Mouse (Mus musculus): ENCODE data around the gene Aff3. TPM values are rescaled to one million over a fixed set of nuclear protein-coding genes. Genes with fewer than 3 reads are reported as not detected.

The Aff3 gene
- total RNA-seq, 2 experiments from 2014 or later, result 14.2 to 34.5 TPM

GRCm38 (mm10) chr1:38553090-38553489 lies 111.7 kb downstream of the Aff3 start:
- ATAC-seq (replicated peaks; ENCODE audit: low FRiP score, low TSS enrichment, poor library complexity, severe bottlenecking), result no peak

- ATAC-seq (replicated peaks; ENCODE audit: low FRiP score, low TSS enrichment, poor library complexity, severe bottlenecking), result peak; percentile 79
Measured at GRCm38 (mm10) chr1:38550579-38550978, 114.2 kb downstream of the Aff3 start.

GRCm38 (mm10) chr1:38548671-38549661 lies 115.8 kb downstream of the Aff3 start:
- ATAC-seq (replicated peaks; ENCODE audit: low FRiP score, low TSS enrichment, poor library complexity, severe bottlenecking), result no peak

GRCm38 (mm10) chr1:38547685-38548084 lies 117.1 kb downstream of the Aff3 start:
- no peak for ATAC-seq (replicated peaks; ENCODE audit: low FRiP score, low TSS enrichment, poor library complexity, severe bottlenecking)

GRCm38 (mm10) chr1:38546696-38547095 lies 118.1 kb downstream of the Aff3 start:
- ATAC-seq (replicated peaks; ENCODE audit: low FRiP score, low TSS enrichment, poor library complexity, severe bottlenecking), result no peak

- no peak for ATAC-seq (replicated peaks; ENCODE audit: low FRiP score, low TSS enrichment, poor library complexity, severe bottlenecking)
Measured at GRCm38 (mm10) chr1:38545282-38545945, 119.3 kb downstream of the Aff3 start.

- no peak for ATAC-seq (replicated peaks; ENCODE audit: low FRiP score, low TSS enrichment, poor library complexity, severe bottlenecking)
Measured at GRCm38 (mm10) chr1:38544501-38544900, 120.3 kb downstream of the Aff3 start.

GRCm38 (mm10) chr1:38541536-38541935 lies 123.2 kb downstream of the Aff3 start:
- no peak for ATAC-seq (replicated peaks; ENCODE audit: low FRiP score, low TSS enrichment, poor library complexity, severe bottlenecking)

GRCm38 (mm10) chr1:38536929-38537540 lies 127.7 kb downstream of the Aff3 start:
- ATAC-seq (replicated peaks; ENCODE audit: low FRiP score, low TSS enrichment, poor library complexity, severe bottlenecking), result no peak

GRCm38 (mm10) chr1:38532581-38532980 lies 132.2 kb downstream of the Aff3 start:
- ATAC-seq (replicated peaks; ENCODE audit: low FRiP score, low TSS enrichment, poor library complexity, severe bottlenecking), result 0 out of 2 replicates have a peak, but pooled peaks have one; percentile 30

- ATAC-seq (replicated peaks; ENCODE audit: low FRiP score, low TSS enrichment, poor library complexity, severe bottlenecking), result 0 out of 2 replicates have a peak, but pooled peaks have one; percentile 34
Measured at GRCm38 (mm10) chr1:38528607-38529006, 136.1 kb downstream of the Aff3 start.

- no peak for ATAC-seq (replicated peaks; ENCODE audit: low FRiP score, low TSS enrichment, poor library complexity, severe bottlenecking)
Measured at GRCm38 (mm10) chr1:38526568-38526967, 138.2 kb downstream of the Aff3 start.

GRCm38 (mm10) chr1:38521651-38522050 lies 143.1 kb downstream of the Aff3 start:
- ATAC-seq (replicated peaks; ENCODE audit: low FRiP score, low TSS enrichment, poor library complexity, severe bottlenecking), result no peak

- no peak for ATAC-seq (replicated peaks; ENCODE audit: low FRiP score, low TSS enrichment, poor library complexity, severe bottlenecking)
Measured at GRCm38 (mm10) chr1:38516225-38516624, 148.5 kb downstream of the Aff3 start.

- ATAC-seq (replicated peaks; ENCODE audit: low FRiP score, low TSS enrichment, poor library complexity, severe bottlenecking), result no peak
Measured at GRCm38 (mm10) chr1:38514634-38515011, 150.1 kb downstream of the Aff3 start.

GRCm38 (mm10) chr1:38513970-38514633 lies 150.7 kb downstream of the Aff3 start:
- no peak for ATAC-seq (replicated peaks; ENCODE audit: low FRiP score, low TSS enrichment, poor library complexity, severe bottlenecking)

GRCm38 (mm10) chr1:38512258-38513081 lies 152.3 kb downstream of the Aff3 start:
- ATAC-seq (replicated peaks; ENCODE audit: low FRiP score, low TSS enrichment, poor library complexity, severe bottlenecking), result no peak

- no peak for ATAC-seq (replicated peaks; ENCODE audit: low FRiP score, low TSS enrichment, poor library complexity, severe bottlenecking)
Measured at GRCm38 (mm10) chr1:38511076-38511475, 153.7 kb downstream of the Aff3 start.

GRCm38 (mm10) chr1:38509301-38509700 lies 155.5 kb downstream of the Aff3 start:
- ATAC-seq (replicated peaks; ENCODE audit: low FRiP score, low TSS enrichment, poor library complexity, severe bottlenecking), result no peak

Measured in megakaryocyte-erythroid progenitor cell, adult 5-6 weeks (primary cell).